Mouse (Mus musculus) hindbrain, embryonic 16.5 days (tissue): ENCODE results near the gene Ak9. TPM values are rescaled to one million over a fixed set of nuclear protein-coding genes. Genes with fewer than 3 reads are reported as not detected.

Experiments used
- ATAC-seq: fragments of 200-750 bp; cut with Nextera tagmentation; 2 replicates; pipeline ENCODE4 v1.8.0; 2017; ENCODE audit warnings: moderate TSS enrichment, moderate library complexity
- H3K27ac ChIP-seq: fragments of 300-500 bp; sonication (generic); 2 replicates; pipeline ENCODE4 v1.5.1; 2014; ENCODE audit warnings: low read depth, mild to moderate bottlenecking, control low read depth, low read length, moderate library complexity
- H3K27me3 ChIP-seq: fragments of 300-500 bp; sonication (generic); replicated peaks from 2 replicates; pipeline ENCODE4 v1.6.1; 2014; ENCODE audit warnings: low read length; ENCODE audit not compliant: control insufficient read depth, insufficient read depth
- H3K36me3 ChIP-seq: fragments of 300-500 bp; sonication (generic); 2 replicates; pipeline ENCODE4 v1.6.1; 2014; ENCODE audit warnings: mild to moderate bottlenecking, low read length, moderate library complexity, mixed read lengths; ENCODE audit not compliant: control insufficient read depth, insufficient read depth
- H3K4me1 ChIP-seq: fragments of 300-500 bp; sonication (generic); 2 replicates; pipeline ENCODE4 v1.6.1; 2014; ENCODE audit warnings: low read depth, low read length; ENCODE audit not compliant: control insufficient read depth, insufficient read depth
- H3K4me2 ChIP-seq: fragments of 300-500 bp; sonication (generic); 2 replicates; pipeline ENCODE4 v1.6.1; 2014; ENCODE audit warnings: mild to moderate bottlenecking, low read length, control low read depth, moderate library complexity
- H3K4me3 ChIP-seq: fragments of 300-500 bp; sonication (generic); 2 replicates; pipeline ENCODE4 v1.5.1; 2014; ENCODE audit warnings: mild to moderate bottlenecking, low read length, control low read depth, moderate library complexity
- H3K9ac ChIP-seq: fragments of 300-500 bp; sonication (generic); 2 replicates; pipeline ENCODE4 v1.6.1; 2014; ENCODE audit warnings: low read depth, mild to moderate bottlenecking, control low read depth, low read length, moderate library complexity
- H3K9me3 ChIP-seq: fragments of 300-500 bp; sonication (generic); 2 replicates; pipeline ENCODE4 v1.6.1; 2014; ENCODE audit warnings: mild to moderate bottlenecking, low read length, moderate library complexity; ENCODE audit not compliant: control insufficient read depth
- WGBS: fragments of 180-500 bp; shearing (Covaris S2); extraction: QIAGEN DNeasy Blood & Tissue Kit; methylation state at CpG from one replicate; pipeline ENCODE4 v1.1.7; 2014; 5-methylcytosine and 5-hydroxymethylcytosine counted together
- polyA plus RNA-seq: library from polyadenylated mRNA; unstranded; fragments of >200 nt; fragmentation: Nextera tagmentation; extraction: Ambion mirVana; gene quantifications from 2 replicates; pipeline ENCODE4 v1.2.1, GENCODE M21; 2015

Ak9 gene
- polyA plus RNA-seq, 1 experiment from 2014 or later: 0.24 TPM

- Histone ChIP-seq H3K9me3 (no peaks in the 10 kb centered on the region), H3K4me1 (peaks cover 23% of the 10 kb centered on the region), H3K27ac (no peak overlapping the region), H3K4me2 (no peak overlapping the region), H3K36me3 (peaks cover 16% of the 10 kb centered on the region), H3K9ac (no peak overlapping the region), H3K4me3 (no peak overlapping the region), H3K27me3 (no peaks in the 10 kb centered on the region)
- WGBS: 93% methylated on average over 3 of the region's 3 CpGs
- no peak for ATAC-seq
These were observed 149.0 kb downstream of the Ak9 start for GRCm38 (mm10) chr10:41452791-41453190.

- no peak for ATAC-seq
- no peak overlapping the region for H3K4me3 ChIP-seq
- no peaks in the 10 kb centered on the region for H3K4me1 ChIP-seq
- WGBS: 76% methylated on average over 4 of the region's 4 CpGs
- no peak overlapping the region for H3K9ac ChIP-seq
- H3K9me3 ChIP-seq: no peaks in the 10 kb centered on the region
- H3K4me2 ChIP-seq: no peak overlapping the region
- no peak overlapping the region; the same call in 1 of the 2 replicates for H3K27ac ChIP-seq
- peaks cover 15% of the 10 kb centered on the region for H3K36me3 ChIP-seq
- H3K27me3 ChIP-seq: no peaks in the 10 kb centered on the region
These were observed 156.2 kb downstream of the Ak9 start for GRCm38 (mm10) chr10:41459990-41460389.

- no peak overlapping the region for H3K27ac ChIP-seq
- H3K4me2 ChIP-seq: no peak overlapping the region
- peaks cover 17% of the 10 kb centered on the region for H3K36me3 ChIP-seq
- H3K9me3 ChIP-seq: no peaks in the 10 kb centered on the region
- H3K27me3 ChIP-seq: no peaks in the 10 kb centered on the region
- H3K9ac ChIP-seq: no peak overlapping the region
- no peaks in the 10 kb centered on the region for H3K4me1 ChIP-seq
- no peak overlapping the region for H3K4me3 ChIP-seq
- WGBS: 28% methylated on average over 2 of the region's 2 CpGs
- no peak for ATAC-seq
These were observed 156.7 kb downstream of the Ak9 start for GRCm38 (mm10) chr10:41460501-41460900.

- Histone ChIP-seq H3K27me3 (no peaks in the 10 kb centered on the region), H3K9ac (0 out of 2 replicates have a peak overlapping the region, but pooled peaks have one; percentile 9), H3K9me3 (no peaks in the 10 kb centered on the region), H3K27ac (no peak overlapping the region), H3K36me3 (peaks cover 12% of the 10 kb centered on the region), H3K4me3 (no peak overlapping the region), H3K4me2 (no peak overlapping the region), H3K4me1 (no peaks in the 10 kb centered on the region)
- peak; percentile 32; the same call in 1 of the 2 replicates for ATAC-seq
- WGBS: 84% methylated on average over 3 of the region's 3 CpGs
These were observed 157.4 kb downstream of the Ak9 start for GRCm38 (mm10) chr10:41461057-41461722.

GRCm38 (mm10) chr10:41464401-41464955 lies 160.7 kb downstream of the Ak9 start:
- Histone ChIP-seq H3K4me1 (no peaks in the 10 kb centered on the region), H3K36me3 (peaks cover 7% of the 10 kb centered on the region; the same call in 1 of the 2 replicates), H3K27me3 (no peaks in the 10 kb centered on the region), H3K4me2 (no peak overlapping the region), H3K9me3 (no peaks in the 10 kb centered on the region), H3K9ac (no peak overlapping the region), H3K27ac (peak overlapping the region; percentile 47), H3K4me3 (no peak overlapping the region)
- peak; percentile 79 for ATAC-seq
- 30% methylated on average over 15 of the region's 15 CpGs for WGBS

GRCm38 (mm10) chr10:41467325-41467724 lies 163.5 kb downstream of the Ak9 start:
- Histone ChIP-seq H3K4me2 (no peak overlapping the region), H3K4me3 (no peak overlapping the region), H3K9ac (no peak overlapping the region), H3K4me1 (no peaks in the 10 kb centered on the region), H3K9me3 (no peaks in the 10 kb centered on the region), H3K36me3 (peaks cover 7% of the 10 kb centered on the region; the same call in 1 of the 2 replicates), H3K27me3 (no peaks in the 10 kb centered on the region), H3K27ac (no peak overlapping the region)
- 27% methylated on average over 6 of the region's 6 CpGs for WGBS
- no peak for ATAC-seq

GRCm38 (mm10) chr10:41470693-41471092 lies 166.9 kb downstream of the Ak9 start:
- no peak overlapping the region for H3K9ac ChIP-seq
- ATAC-seq: no peak
- no peak overlapping the region for H3K4me2 ChIP-seq
- WGBS: 86% methylated on average over 3 of the region's 3 CpGs
- H3K4me3 ChIP-seq: no peak overlapping the region
- H3K27me3 ChIP-seq: no peaks in the 10 kb centered on the region
- H3K36me3 ChIP-seq: no peaks in the 10 kb centered on the region
- H3K9me3 ChIP-seq: no peaks in the 10 kb centered on the region
- peaks cover under 1% of the 10 kb centered on the region for H3K4me1 ChIP-seq
- H3K27ac ChIP-seq: no peak overlapping the region

- Histone ChIP-seq H3K4me3 (no peak overlapping the region), H3K27ac (no peak overlapping the region), H3K4me1 (peaks cover 19% of the 10 kb centered on the region), H3K27me3 (no peaks in the 10 kb centered on the region), H3K36me3 (no peaks in the 10 kb centered on the region), H3K4me2 (no peak overlapping the region), H3K9me3 (no peaks in the 10 kb centered on the region), H3K9ac (no peak overlapping the region)
- ATAC-seq: no peak
These were observed 168.8 kb downstream of the Ak9 start for GRCm38 (mm10) chr10:41472534-41472933.

GRCm38 (mm10) chr10:41472962-41473481 lies 169.2 kb downstream of the Ak9 start:
- H3K4me2 ChIP-seq: no peak overlapping the region
- no peak overlapping the region for H3K9ac ChIP-seq
- no peaks in the 10 kb centered on the region for H3K9me3 ChIP-seq
- no peaks in the 10 kb centered on the region for H3K27me3 ChIP-seq
- no peak for ATAC-seq
- no peak overlapping the region for H3K27ac ChIP-seq
- H3K4me1 ChIP-seq: peaks cover 19% of the 10 kb centered on the region
- 77% methylated on average over 5 of the region's 5 CpGs for WGBS
- no peaks in the 10 kb centered on the region for H3K36me3 ChIP-seq
- no peak overlapping the region for H3K4me3 ChIP-seq
